8 mouse cellular contexts compared by ENCODE assay signal in genomic region chr7:4297189-4297588, GRCm38 (mm10). TPM values are rescaled to one million over a fixed set of nuclear protein-coding genes. Genes with fewer than 3 reads are reported as not detected.
DNase-seq lines count a peak whose midpoint lies in the region; ATAC-seq and TF ChIP-seq lines count a peak whose summit lies in the region.

No protein-coding gene starts in this region.

- DNase-seq in gastrocnemius, adult 2 months = no peak
- DNase-seq in gastrocnemius, postnatal 10 days = no peak
- DNase-seq in spleen, postnatal 36 days (ENCODE audit: low spot score in 2 of 2) = peak; percentile 5 to 16
- DNase-seq in spleen, postnatal 14 days (ENCODE audit: low spot score in 2 of 2) = no peak
- peak; percentile 63 to 70 for DNase-seq in natural killer cell, adult 2 months (ENCODE audit: low spot score in 2 of 2)
- DNase-seq in forebrain, embryonic 10.5 days (ENCODE audit: extremely low spot score, low spot score) = no peak
- DNase-seq in ovary, adult 18-20 months (ENCODE audit: low spot score) = no peak

- H3K9me3 ChIP-seq in forebrain, embryonic 10.5 days = no peaks in the 10 kb centered on the region

- peak; percentile 73; the same call in 1 of the 2 replicates for ATAC-seq in common myeloid progenitor, adult 5-6 weeks (replicated peaks; ENCODE audit: low read depth, poor library complexity, severe bottlenecking)

- no peaks in the 10 kb centered on the region for H3K36me3 ChIP-seq in forebrain, embryonic 10.5 days (replicated peaks)

- H3K27me3 ChIP-seq in forebrain, embryonic 10.5 days (ENCODE audit: poor library complexity, severe bottlenecking) = no peaks in the 10 kb centered on the region

- peak; percentile 41 for TF ChIP-seq CTCF in gastrocnemius, adult 2 months (IDR thresholded peaks at IDR 0.05)

- H3K27ac ChIP-seq in gastrocnemius, adult 2 months = no peak overlapping the region
- H3K27ac ChIP-seq in forebrain, embryonic 10.5 days = no peak overlapping the region

- no peaks in the 10 kb centered on the region for H3K4me1 ChIP-seq in forebrain, embryonic 10.5 days

- WGBS in forebrain, embryonic 10.5 days = 53% methylated on average over 1 of the region's 1 CpGs

- intact Hi-C loops in gastrocnemius, adult 2 months (cut with DNase I) = no loop called here

- no peak overlapping the region for H3K4me3 ChIP-seq in gastrocnemius, adult 2 months
- no peak overlapping the region for H3K4me3 ChIP-seq in forebrain, embryonic 10.5 days

RNA-seq across cellular contexts. Expression of gene Ncr1, which starts 40.3 kb away (rescaled TPM):
- total RNA-seq in gastrocnemius, adult 2 months (2021) = not detected
- not detected for total RNA-seq in gastrocnemius, postnatal 10 days (2021)
- total RNA-seq in common myeloid progenitor, adult 5-6 weeks (2017) = not detected in 2 replicates
- not detected in 2 replicates for polyA plus RNA-seq in forebrain, embryonic 10.5 days (2016; fragmentation: Nextera tagmentation; extraction: Ambion mirVana)

RNA-seq across cellular contexts. Expression of gene Lilra5, which starts 59.6 kb away (rescaled TPM):
- total RNA-seq in gastrocnemius, adult 2 months (2021) = under 1 TPM in 1 of 2 experiments, not detected in 1; 0.14 TPM
- not detected for total RNA-seq in gastrocnemius, postnatal 10 days (2021)
- total RNA-seq in common myeloid progenitor, adult 5-6 weeks (2017) = not detected in 2 replicates
- not detected in 2 replicates for polyA plus RNA-seq in forebrain, embryonic 10.5 days (2016; fragmentation: Nextera tagmentation; extraction: Ambion mirVana)

Comparison
In these comparisons a context has a peak if more than half of its experiments do, and no peak if none do; other contexts are left out.
1. DNase-seq: peak in spleen, postnatal 36 days (2 of 2) and natural killer cell, adult 2 months (2 of 2); none in gastrocnemius, adult 2 months (single experiment), gastrocnemius, postnatal 10 days (single experiment), spleen, postnatal 14 days (0 of 2), forebrain, embryonic 10.5 days (single experiment) and ovary, adult 18-20 months (single experiment).